Mouse (Mus musculus): Measurements from ENCODE around the gene Creld1.
A peak's percentile ranks its signal among the peaks of the same experiment; 100 is the strongest.

DNA sequence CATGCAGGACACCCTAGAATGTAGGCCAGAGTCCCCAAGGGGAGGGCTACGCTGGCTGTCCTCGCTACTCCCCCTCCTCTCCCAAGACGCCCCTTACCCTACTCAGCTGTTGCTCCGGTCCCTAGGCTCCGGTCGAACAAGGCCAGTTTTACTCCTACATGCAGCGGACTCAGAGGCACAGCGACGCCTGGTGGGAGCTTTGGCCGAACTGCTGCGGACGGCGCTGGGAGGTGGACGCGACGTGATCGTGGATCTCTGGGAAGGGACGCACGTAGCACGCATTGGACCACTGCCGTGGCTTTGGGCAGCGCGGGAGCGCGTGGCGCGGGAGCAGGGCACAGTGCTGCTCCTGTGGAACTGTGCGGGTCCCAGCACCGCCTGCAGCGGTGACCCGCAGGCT lies 13.7 kb upstream of the Creld1 start:
- TF ChIP-seq POLR2A (IDR thresholded peaks at IDR 0.05; ENCODE audit: control insufficient read depth, low read depth, low read length) (no peak), CTCF (IDR thresholded peaks at IDR 0.05; ENCODE audit: control insufficient read depth, insufficient read depth, insufficient replicate concordance, low read depth, low read length) (peak; percentile 60; the same call in 1 of the 2 replicates)

Measured in testis, adult 2 months (tissue).